Mouse (Mus musculus) spleen, adult 2 months (tissue): ENCODE measurements around the gene Commd4.

Experiments used
- CTCF ChIP-seq: fragments of 200-500 bp; IDR thresholded peaks from 2 replicates; pipeline ENCODE4 v1.5.1; 2011; ENCODE audit warnings: mild to moderate bottlenecking, inconsistent platforms; ENCODE audit not compliant: insufficient read depth, insufficient read length, insufficient replicate concordance; ENCODE audit errors: extremely low read depth
- POLR2A ChIP-seq: fragments of 200-500 bp; IDR thresholded peaks from 2 replicates; pipeline ENCODE4 v1.6.1; 2011; ENCODE audit warnings: low read depth, low read length, inconsistent platforms

GRCm38 (mm10) chr9:57206896-57207295 lies 48.8 kb upstream of the Commd4 start:
- TF ChIP-seq CTCF: no peak
- TF ChIP-seq POLR2A: no peak
